Mouse (Mus musculus) testis, postnatal 10 days (tissue): ENCODE results near the gene Gas2l1.
"Not testable (repeated sequence)": the region's sequence is repeated elsewhere in the genome, so short reads cannot be mapped to it uniquely, and the experiment has no call there.

ENCODE experiments used
- DNase-seq: peaks from one replicate; pipeline ENCODE4 v3.0.0; 2021; ENCODE audit warnings: low spot score

The Gas2l1 gene

GRCm38 (mm10) chr11:5065056-5065821, at the start of gene Gas2l1:
TSS of gene Gas2l1 (minus strand) at chr11:5065327.
- peak; percentile 97 for DNase-seq

- no peak for DNase-seq
Measured at GRCm38 (mm10) chr11:5113645-5114044, 48.5 kb upstream of the Gas2l1 start.

GRCm38 (mm10) chr11:5109441-5109840, 44.3 kb upstream of the Gas2l1 start:
- DNase-seq: no peak

GRCm38 (mm10) chr11:5103986-5104509, 38.9 kb upstream of the Gas2l1 start:
- no peak for DNase-seq

GRCm38 (mm10) chr11:5102384-5102783, 37.3 kb upstream of the Gas2l1 start:
- DNase-seq: no peak

GRCm38 (mm10) chr11:5101641-5102040, 36.5 kb upstream of the Gas2l1 start:
- no peak for DNase-seq

GRCm38 (mm10) chr11:5100801-5101200, 35.7 kb upstream of the Gas2l1 start:
- no peak for DNase-seq

- no peak for DNase-seq
Measured at GRCm38 (mm10) chr11:5100283-5100682, 35.2 kb upstream of the Gas2l1 start.

- peak; percentile 90 for DNase-seq
Measured at GRCm38 (mm10) chr11:5099576-5100183, 34.6 kb upstream of the Gas2l1 start.

- peak; percentile 99 for DNase-seq
Measured at GRCm38 (mm10) chr11:5098736-5099542, 33.8 kb upstream of the Gas2l1 start, which contains the start of the genes Rhbdd3 and Ewsr1. TSS of gene Rhbdd3 (plus strand) at chr11:5098926. TSS of gene Ewsr1 (minus strand) at chr11:5099266.

- peak; percentile 58 for DNase-seq
Measured at GRCm38 (mm10) chr11:5098035-5098735, 33.1 kb upstream of the Gas2l1 start.

- no peak for DNase-seq
Measured at GRCm38 (mm10) chr11:5096480-5097020, 31.4 kb upstream of the Gas2l1 start.

- DNase-seq: no peak
Measured at GRCm38 (mm10) chr11:5095877-5096276, 30.8 kb upstream of the Gas2l1 start.

GRCm38 (mm10) chr11:5091706-5092105, 26.6 kb upstream of the Gas2l1 start:
- no peak for DNase-seq

- DNase-seq: no peak
Measured at GRCm38 (mm10) chr11:5089147-5089546, 24.0 kb upstream of the Gas2l1 start.

- DNase-seq: not testable (repeated sequence)
Measured at GRCm38 (mm10) chr11:5076843-5077242, 11.7 kb upstream of the Gas2l1 start.

GRCm38 (mm10) chr11:5075760-5076159, 10.6 kb upstream of the Gas2l1 start:
- no peak for DNase-seq

- DNase-seq: no peak
Measured at GRCm38 (mm10) chr11:5074882-5075281, 9.8 kb upstream of the Gas2l1 start.

GRCm38 (mm10) chr11:5068126-5068971, 3.2 kb upstream of the Gas2l1 start:
- no peak for DNase-seq

- no peak for DNase-seq
Measured at GRCm38 (mm10) chr11:5067063-5067462, 1.9 kb upstream of the Gas2l1 start.
